Mouse (Mus musculus): ENCODE results near the gene Ramac. TPM values are rescaled to one million over a fixed set of nuclear protein-coding genes. Genes with fewer than 3 reads are reported as not detected.

Ramac gene
- polyA plus RNA-seq, 2 experiments = 46.8 to 103 TPM

DNA sequence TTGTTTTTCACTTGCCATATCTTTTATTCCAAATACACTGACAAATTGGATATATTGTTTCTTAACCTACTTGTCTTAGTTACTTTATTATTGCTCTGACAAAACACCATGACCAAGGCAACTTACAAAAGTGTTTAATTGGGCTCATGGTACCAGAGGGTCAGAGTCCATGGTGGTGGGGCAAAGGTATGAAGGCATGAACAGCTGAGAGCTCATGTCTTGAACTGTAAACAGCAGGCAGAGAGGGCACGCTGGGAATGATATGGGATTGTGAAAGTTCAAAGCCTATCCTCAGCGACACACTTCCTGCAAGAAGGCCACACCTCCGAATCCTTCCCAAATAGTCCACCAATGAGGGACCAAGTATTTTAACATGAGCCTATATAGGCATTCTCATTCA, 14.8 kb upstream of the Ramac start:
- TF ChIP-seq POLR2A (IDR thresholded peaks at IDR 0.05; ENCODE audit: borderline replicate concordance, extremely low read depth, insufficient read depth, insufficient read length) = no peak
- H3K36me3 ChIP-seq (ENCODE audit: control insufficient read depth, insufficient read depth, low read length) = no peaks in the 10 kb centered on the region
- WGBS = 83% methylated on average over 3 of the region's 3 CpGs
- no peak overlapping the region for H3K4me2 ChIP-seq (replicated peaks; ENCODE audit: low read depth, low read length, severe bottlenecking)
- H3K4me1 ChIP-seq (ENCODE audit: control insufficient read depth, insufficient read depth, low read length) = no peaks in the 10 kb centered on the region
- no peaks in the 10 kb centered on the region for H3K9me3 ChIP-seq (ENCODE audit: control insufficient read depth, low read length)
- ATAC-seq (ENCODE audit: low FRiP score, low read depth) (no peak), DNase-seq (ENCODE audit: low spot score) (no peak)
- H3K27me3 ChIP-seq (ENCODE audit: control insufficient read depth, insufficient read depth, low read length) = no peaks in the 10 kb centered on the region
- H3K4me3 ChIP-seq (replicated peaks; ENCODE audit: low read length) = no peak overlapping the region
- no peak overlapping the region for H3K27ac ChIP-seq (replicated peaks; ENCODE audit: low read depth, low read length)
- no peak overlapping the region for H3K9ac ChIP-seq (ENCODE audit: low read depth, low read length, severe bottlenecking)

DNA sequence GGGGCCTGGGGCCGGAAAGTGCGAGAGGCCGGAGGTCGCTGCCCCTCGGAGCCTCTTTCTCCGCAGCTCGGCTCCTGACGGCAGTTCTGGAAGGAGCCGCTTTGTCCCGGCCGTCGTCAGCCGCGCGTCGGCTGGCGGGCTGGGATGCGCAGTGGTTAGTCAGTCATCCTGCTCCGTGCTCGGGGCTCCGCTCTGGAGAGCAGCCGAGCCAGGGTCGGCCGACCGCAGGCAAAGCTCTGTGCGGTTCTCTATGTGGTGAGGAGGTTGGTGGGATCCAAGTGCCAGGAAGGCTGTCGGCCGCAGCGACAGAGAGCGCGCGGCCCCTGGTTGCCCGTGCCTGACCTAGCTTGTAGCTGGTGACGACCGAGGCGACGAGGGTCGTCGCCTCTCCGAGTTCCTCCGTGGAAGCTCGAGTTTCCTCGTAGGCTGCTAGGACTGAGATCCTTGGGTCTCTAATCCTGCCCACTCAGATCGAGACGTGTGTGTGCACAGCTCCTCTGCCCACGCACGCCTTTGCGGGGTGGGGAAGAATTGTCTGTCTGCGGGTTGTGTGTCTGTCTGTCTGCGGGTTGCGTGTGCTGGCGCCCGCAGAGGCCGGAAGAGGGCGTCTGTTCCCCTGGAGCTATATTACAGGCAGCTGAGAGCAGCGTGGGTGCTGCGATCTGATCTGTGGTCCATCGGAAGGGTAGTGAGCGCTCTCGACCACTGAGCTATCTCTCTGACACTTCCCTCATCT, 553 bp downstream of the Ramac start:
- peaks cover 10% of the 10 kb centered on the region for H3K4me1 ChIP-seq (ENCODE audit: control insufficient read depth, insufficient read depth, low read length)
- peak; percentile 42 for ATAC-seq (ENCODE audit: low FRiP score, low read depth)
- WGBS = 2% methylated on average over 53 of the region's 60 CpGs
- no peaks in the 10 kb centered on the region for H3K36me3 ChIP-seq (ENCODE audit: control insufficient read depth, insufficient read depth, low read length)
- H3K27ac ChIP-seq (replicated peaks; ENCODE audit: low read depth, low read length) = peak overlapping the region; percentile 84
- TF ChIP-seq POLR2A (IDR thresholded peaks at IDR 0.05; ENCODE audit: borderline replicate concordance, extremely low read depth, insufficient read depth, insufficient read length) = 0 out of 2 replicates have a peak, but pooled peaks have one; percentile 30
- no peaks in the 10 kb centered on the region for H3K27me3 ChIP-seq (ENCODE audit: control insufficient read depth, insufficient read depth, low read length)
- H3K4me2 ChIP-seq (replicated peaks; ENCODE audit: low read depth, low read length, severe bottlenecking) = peak overlapping the region; percentile 89
- no peaks in the 10 kb centered on the region for H3K9me3 ChIP-seq (ENCODE audit: control insufficient read depth, low read length)
- peak; percentile 15 for DNase-seq (ENCODE audit: low spot score)
- peak overlapping the region; percentile 92 for H3K9ac ChIP-seq (ENCODE audit: low read depth, low read length, severe bottlenecking)
- peak overlapping the region; percentile 100 for H3K4me3 ChIP-seq (replicated peaks; ENCODE audit: low read length)

DNA sequence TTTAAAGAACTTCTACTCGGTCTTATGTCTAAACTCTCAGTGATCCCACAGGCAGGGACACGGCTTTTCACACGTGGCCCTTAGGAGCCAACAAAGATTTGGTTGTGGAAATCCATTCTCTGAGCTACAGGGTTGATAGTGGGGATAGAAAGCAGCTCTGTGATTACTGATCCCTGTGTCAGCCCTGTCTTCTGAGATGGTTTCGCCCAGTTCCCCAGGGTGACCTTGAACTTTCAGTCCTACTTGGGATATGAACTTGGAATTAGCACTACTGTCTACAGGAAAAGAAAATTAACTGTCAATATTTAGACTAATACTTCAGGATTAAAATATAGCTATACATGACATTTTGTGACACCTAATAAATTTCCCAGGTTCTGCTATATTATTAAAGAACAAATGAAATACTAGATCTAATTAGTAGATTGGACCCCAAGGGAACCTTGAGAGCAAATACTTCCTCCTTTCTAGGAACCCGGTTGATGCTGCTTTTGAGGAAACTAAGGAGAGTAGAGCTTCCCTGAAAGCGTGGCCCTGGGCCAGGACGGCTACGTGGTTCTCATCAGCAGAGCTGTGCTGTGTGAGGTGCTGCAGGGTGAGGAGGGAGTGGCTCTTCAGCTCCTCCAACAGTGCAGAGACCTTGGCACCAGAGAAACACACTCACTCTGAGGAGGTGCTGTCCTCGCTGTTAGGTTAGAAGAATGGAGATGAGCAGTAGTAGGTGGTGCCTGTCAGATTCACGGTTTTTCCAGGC, 10.2 kb downstream of the Ramac start:
- Histone ChIP-seq H3K9me3 (ENCODE audit: control insufficient read depth, low read length) (no peaks in the 10 kb centered on the region), H3K9ac (ENCODE audit: low read depth, low read length, severe bottlenecking) (no peak overlapping the region), H3K27me3 (ENCODE audit: control insufficient read depth, insufficient read depth, low read length) (no peaks in the 10 kb centered on the region), H3K4me3 (replicated peaks; ENCODE audit: low read length) (no peak overlapping the region), H3K4me2 (replicated peaks; ENCODE audit: low read depth, low read length, severe bottlenecking) (no peak overlapping the region), H3K4me1 (ENCODE audit: control insufficient read depth, insufficient read depth, low read length) (no peaks in the 10 kb centered on the region), H3K27ac (replicated peaks; ENCODE audit: low read depth, low read length) (no peak overlapping the region), H3K36me3 (ENCODE audit: control insufficient read depth, insufficient read depth, low read length) (no peaks in the 10 kb centered on the region)
- no peak for ATAC-seq (ENCODE audit: low FRiP score, low read depth)
- DNase-seq (ENCODE audit: low spot score) = no peak
- no peak for TF ChIP-seq POLR2A (IDR thresholded peaks at IDR 0.05; ENCODE audit: borderline replicate concordance, extremely low read depth, insufficient read depth, insufficient read length)
- 78% methylated on average over 10 of the region's 10 CpGs for WGBS

DNA sequence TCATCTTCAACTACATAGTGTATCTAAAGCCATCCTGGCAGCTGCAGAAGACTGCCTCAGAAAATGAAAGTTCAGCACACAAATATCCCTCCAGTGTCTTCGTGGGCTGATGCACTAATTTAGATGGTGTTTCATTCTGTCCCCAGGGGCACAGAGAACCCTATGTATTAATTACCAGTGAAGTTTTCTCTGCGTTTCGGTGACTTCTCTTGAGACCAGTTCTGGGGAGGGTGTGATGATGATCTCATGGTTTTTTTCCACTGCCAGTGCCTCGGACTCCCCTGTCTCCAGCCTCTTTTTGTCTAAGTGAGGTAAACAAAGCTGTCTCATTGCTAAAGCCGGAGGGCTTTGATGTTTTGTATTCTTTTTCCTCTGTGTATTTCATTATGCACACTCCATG, 12.6 kb downstream of the Ramac start:
- H3K27ac ChIP-seq (replicated peaks; ENCODE audit: low read depth, low read length) = no peak overlapping the region
- H3K4me1 ChIP-seq (ENCODE audit: control insufficient read depth, insufficient read depth, low read length) = no peaks in the 10 kb centered on the region
- DNase-seq (ENCODE audit: low spot score) = no peak
- H3K4me2 ChIP-seq (replicated peaks; ENCODE audit: low read depth, low read length, severe bottlenecking) = no peak overlapping the region
- H3K36me3 ChIP-seq (ENCODE audit: control insufficient read depth, insufficient read depth, low read length) = peaks cover 7% of the 10 kb centered on the region; the same call in 1 of the 2 replicates
- no peaks in the 10 kb centered on the region for H3K27me3 ChIP-seq (ENCODE audit: control insufficient read depth, insufficient read depth, low read length)
- 80% methylated on average over 5 of the region's 5 CpGs for WGBS
- 0 out of 2 replicates have a peak, but pooled peaks cover under 1% of the 10 kb centered on the region for H3K9me3 ChIP-seq (ENCODE audit: control insufficient read depth, low read length)
- no peak for TF ChIP-seq POLR2A (IDR thresholded peaks at IDR 0.05; ENCODE audit: borderline replicate concordance, extremely low read depth, insufficient read depth, insufficient read length)
- ATAC-seq (ENCODE audit: low FRiP score, low read depth) = no peak
- H3K9ac ChIP-seq (ENCODE audit: low read depth, low read length, severe bottlenecking) = no peak overlapping the region
- no peak overlapping the region for H3K4me3 ChIP-seq (replicated peaks; ENCODE audit: low read length)

DNA sequence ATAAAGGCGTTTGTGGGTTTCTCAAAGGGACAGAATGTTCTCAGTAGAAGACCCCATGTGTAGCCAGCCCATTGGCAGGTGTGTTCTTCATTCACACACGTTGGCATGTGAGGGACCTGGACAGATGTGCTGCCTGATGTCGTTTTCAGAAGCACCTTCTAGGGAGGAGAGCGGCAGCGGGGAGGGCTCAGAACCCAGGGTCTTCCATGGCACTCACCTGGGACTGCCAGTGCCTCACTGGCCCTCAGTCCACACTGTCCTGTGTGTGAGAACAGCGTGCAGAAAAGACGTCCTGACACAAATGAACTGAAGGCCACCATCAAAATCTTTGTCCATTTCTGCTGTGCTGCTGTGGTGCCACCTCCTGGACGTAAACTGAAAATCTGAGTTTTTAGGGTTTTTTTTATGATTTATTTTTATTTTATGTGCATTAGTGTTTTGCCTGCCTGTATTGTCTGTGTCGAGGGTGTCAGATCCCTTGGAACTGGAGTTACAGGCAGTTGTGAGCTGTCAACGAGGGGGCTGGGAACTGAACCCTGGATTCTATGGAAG, 15.0 kb downstream of the Ramac start:
- ATAC-seq (ENCODE audit: low FRiP score, low read depth) = no peak
- Histone ChIP-seq H3K27me3 (ENCODE audit: control insufficient read depth, insufficient read depth, low read length) (no peaks in the 10 kb centered on the region), H3K4me3 (replicated peaks; ENCODE audit: low read length) (no peak overlapping the region), H3K4me2 (replicated peaks; ENCODE audit: low read depth, low read length, severe bottlenecking) (no peak overlapping the region), H3K9me3 (ENCODE audit: control insufficient read depth, low read length) (0 out of 2 replicates have a peak, but pooled peaks cover 7% of the 10 kb centered on the region), H3K9ac (ENCODE audit: low read depth, low read length, severe bottlenecking) (no peak overlapping the region), H3K27ac (replicated peaks; ENCODE audit: low read depth, low read length) (no peak overlapping the region), H3K4me1 (ENCODE audit: control insufficient read depth, insufficient read depth, low read length) (no peaks in the 10 kb centered on the region), H3K36me3 (ENCODE audit: control insufficient read depth, insufficient read depth, low read length) (peaks cover 29% of the 10 kb centered on the region)
- 70% methylated on average over 10 of the region's 10 CpGs for WGBS
- DNase-seq (ENCODE audit: low spot score) = no peak
- TF ChIP-seq POLR2A (IDR thresholded peaks at IDR 0.05; ENCODE audit: borderline replicate concordance, extremely low read depth, insufficient read depth, insufficient read length) = no peak
